Mouse (Mus musculus): ENCODE measurements around the gene Cldn10. TPM values are rescaled to one million over a fixed set of nuclear protein-coding genes. Genes with fewer than 3 reads are reported as not detected.

Gene Cldn10
- polyA plus RNA-seq, 1 experiment from 2014 or later = 8.4 TPM

- TF ChIP-seq EP300 (optimal IDR thresholded peaks at IDR 0.05) (no peak), CTCF (IDR thresholded peaks at IDR 0.05; ENCODE audit: low read depth) (no peak)
- DNase-seq (ENCODE audit: low spot score) (peak; percentile 53), ATAC-seq (ENCODE audit: low FRiP score, low TSS enrichment) (peak; percentile 56)
- Histone ChIP-seq H3K27me3 (ENCODE audit: control insufficient read depth, insufficient read depth, low read length) (no peaks in the 10 kb centered on the region), H3K27ac (replicated peaks) (no peak overlapping the region), H3K4me2 (replicated peaks; ENCODE audit: low read depth) (peak overlapping the region; percentile 99), H3K9me3 (ENCODE audit: control insufficient read depth, low read length) (no peaks in the 10 kb centered on the region), H3K4me1 (replicated peaks; ENCODE audit: control insufficient read depth, insufficient read depth) (no peaks in the 10 kb centered on the region), H3K36me3 (ENCODE audit: control insufficient read depth, insufficient read depth, low read length) (no peaks in the 10 kb centered on the region), H3K9ac (ENCODE audit: low read length) (peak overlapping the region; percentile 67), H3K4me3 (ENCODE audit: low read depth, low read length) (peak overlapping the region; percentile 58)
- 4% methylated on average over 46 of the region's 48 CpGs for WGBS
These were observed 66.8 kb downstream of the Cldn10 start for GRCm38 (mm10) chr14:118854371-118855114.

- TF ChIP-seq CTCF (IDR thresholded peaks at IDR 0.05; ENCODE audit: low read depth) = peak; percentile 38; the same call in 1 of the 2 replicates
- no peak for TF ChIP-seq EP300 (optimal IDR thresholded peaks at IDR 0.05)
- peak; percentile 38; the same call in 1 of the 2 replicates for ATAC-seq (ENCODE audit: low FRiP score, low TSS enrichment)
- Histone ChIP-seq H3K9ac (ENCODE audit: low read length) (peak overlapping the region; percentile 67), H3K4me2 (replicated peaks; ENCODE audit: low read depth) (peak overlapping the region; percentile 99), H3K9me3 (ENCODE audit: control insufficient read depth, low read length) (no peaks in the 10 kb centered on the region), H3K36me3 (ENCODE audit: control insufficient read depth, insufficient read depth, low read length) (no peaks in the 10 kb centered on the region), H3K4me3 (ENCODE audit: low read depth, low read length) (peak overlapping the region; percentile 58), H3K27ac (replicated peaks) (no peak overlapping the region), H3K4me1 (replicated peaks; ENCODE audit: control insufficient read depth, insufficient read depth) (no peaks in the 10 kb centered on the region), H3K27me3 (ENCODE audit: control insufficient read depth, insufficient read depth, low read length) (no peaks in the 10 kb centered on the region)
- DNase-seq (ENCODE audit: low spot score) = peak; percentile 19
- WGBS = 4% methylated on average over 28 of the region's 28 CpGs
These were observed 67.6 kb downstream of the Cldn10 start for GRCm38 (mm10) chr14:118855141-118855800.

GRCm38 (mm10) chr14:118856563-118856962, 68.9 kb downstream of the Cldn10 start:
- WGBS = 63% methylated on average over 6 of the region's 6 CpGs
- H3K9ac ChIP-seq (ENCODE audit: low read length) = no peak overlapping the region
- H3K27ac ChIP-seq (replicated peaks) = no peak overlapping the region
- DNase-seq (ENCODE audit: low spot score) (no peak), ATAC-seq (ENCODE audit: low FRiP score, low TSS enrichment) (no peak)
- H3K27me3 ChIP-seq (ENCODE audit: control insufficient read depth, insufficient read depth, low read length) = no peaks in the 10 kb centered on the region
- no peak overlapping the region for H3K4me2 ChIP-seq (replicated peaks; ENCODE audit: low read depth)
- H3K4me1 ChIP-seq (replicated peaks; ENCODE audit: control insufficient read depth, insufficient read depth) = no peaks in the 10 kb centered on the region
- H3K4me3 ChIP-seq (ENCODE audit: low read depth, low read length) = no peak overlapping the region
- TF ChIP-seq CTCF (IDR thresholded peaks at IDR 0.05; ENCODE audit: low read depth) = no peak
- no peak for TF ChIP-seq EP300 (optimal IDR thresholded peaks at IDR 0.05)
- no peaks in the 10 kb centered on the region for H3K9me3 ChIP-seq (ENCODE audit: control insufficient read depth, low read length)
- H3K36me3 ChIP-seq (ENCODE audit: control insufficient read depth, insufficient read depth, low read length) = no peaks in the 10 kb centered on the region

- TF ChIP-seq EP300 (optimal IDR thresholded peaks at IDR 0.05) (no peak), CTCF (IDR thresholded peaks at IDR 0.05; ENCODE audit: low read depth) (no peak)
- Histone ChIP-seq H3K4me2 (replicated peaks; ENCODE audit: low read depth) (no peak overlapping the region), H3K9ac (ENCODE audit: low read length) (no peak overlapping the region), H3K27ac (replicated peaks) (no peak overlapping the region), H3K36me3 (ENCODE audit: control insufficient read depth, insufficient read depth, low read length) (no peaks in the 10 kb centered on the region), H3K9me3 (ENCODE audit: control insufficient read depth, low read length) (no peaks in the 10 kb centered on the region), H3K27me3 (ENCODE audit: control insufficient read depth, insufficient read depth, low read length) (no peaks in the 10 kb centered on the region), H3K4me3 (ENCODE audit: low read depth, low read length) (no peak overlapping the region), H3K4me1 (replicated peaks; ENCODE audit: control insufficient read depth, insufficient read depth) (no peaks in the 10 kb centered on the region)
- WGBS = 69% methylated on average over 6 of the region's 6 CpGs
- DNase-seq (ENCODE audit: low spot score) (no peak), ATAC-seq (ENCODE audit: low FRiP score, low TSS enrichment) (no peak)
These were observed 70.6 kb downstream of the Cldn10 start for GRCm38 (mm10) chr14:118858318-118858717.

GRCm38 (mm10) chr14:118862253-118862652, 74.5 kb downstream of the Cldn10 start:
- Histone ChIP-seq H3K4me2 (replicated peaks; ENCODE audit: low read depth) (no peak overlapping the region), H3K4me3 (ENCODE audit: low read depth, low read length) (no peak overlapping the region), H3K4me1 (replicated peaks; ENCODE audit: control insufficient read depth, insufficient read depth) (no peaks in the 10 kb centered on the region), H3K9ac (ENCODE audit: low read length) (no peak overlapping the region), H3K9me3 (ENCODE audit: control insufficient read depth, low read length) (no peaks in the 10 kb centered on the region), H3K36me3 (ENCODE audit: control insufficient read depth, insufficient read depth, low read length) (no peaks in the 10 kb centered on the region), H3K27ac (replicated peaks) (no peak overlapping the region), H3K27me3 (ENCODE audit: control insufficient read depth, insufficient read depth, low read length) (no peaks in the 10 kb centered on the region)
- ATAC-seq (ENCODE audit: low FRiP score, low TSS enrichment) = no peak
- WGBS = 54% methylated on average over 7 of the region's 7 CpGs
- TF ChIP-seq EP300 (optimal IDR thresholded peaks at IDR 0.05) (no peak), CTCF (IDR thresholded peaks at IDR 0.05; ENCODE audit: low read depth) (no peak)
- no peak for DNase-seq (ENCODE audit: low spot score)

GRCm38 (mm10) chr14:118864905-118865304, 77.2 kb downstream of the Cldn10 start:
- no peak for ATAC-seq (ENCODE audit: low FRiP score, low TSS enrichment)
- no peak for DNase-seq (ENCODE audit: low spot score)
- H3K27me3 ChIP-seq (ENCODE audit: control insufficient read depth, insufficient read depth, low read length) = no peaks in the 10 kb centered on the region
- no peak overlapping the region for H3K27ac ChIP-seq (replicated peaks)
- H3K4me3 ChIP-seq (ENCODE audit: low read depth, low read length) = no peak overlapping the region
- H3K4me1 ChIP-seq (replicated peaks; ENCODE audit: control insufficient read depth, insufficient read depth) = no peaks in the 10 kb centered on the region
- H3K36me3 ChIP-seq (ENCODE audit: control insufficient read depth, insufficient read depth, low read length) = no peaks in the 10 kb centered on the region
- no peaks in the 10 kb centered on the region for H3K9me3 ChIP-seq (ENCODE audit: control insufficient read depth, low read length)
- no peak overlapping the region for H3K9ac ChIP-seq (ENCODE audit: low read length)
- no peak overlapping the region for H3K4me2 ChIP-seq (replicated peaks; ENCODE audit: low read depth)
- 56% methylated on average over 4 of the region's 4 CpGs for WGBS
- TF ChIP-seq EP300 (optimal IDR thresholded peaks at IDR 0.05) (no peak), CTCF (IDR thresholded peaks at IDR 0.05; ENCODE audit: low read depth) (no peak)

All from stomach, postnatal 0 days (tissue).